Mouse (Mus musculus): ENCODE results near the gene Ccnb1ip1.

DNA sequence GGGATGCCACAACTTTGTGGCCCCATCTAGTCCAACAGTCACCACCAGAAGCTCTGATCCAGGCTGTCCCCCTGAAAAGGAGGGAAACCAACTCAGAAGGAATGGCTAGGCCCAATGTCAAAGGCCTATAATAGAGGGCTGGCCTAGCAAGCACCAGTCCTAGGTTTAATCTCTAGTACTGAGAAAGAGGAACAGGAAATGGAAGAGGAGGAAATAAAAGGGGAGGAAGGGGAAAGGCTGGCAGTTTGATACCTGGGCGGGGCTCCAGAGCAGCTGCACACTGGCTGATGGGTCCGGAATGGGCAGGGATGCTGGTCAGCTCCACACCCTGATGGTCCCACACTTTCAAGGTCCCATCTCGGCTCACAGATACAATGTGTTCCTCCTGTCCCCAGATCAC lies 22.3 kb upstream of the Ccnb1ip1 start:
- no peak for TF ChIP-seq EP300 (IDR thresholded peaks at IDR 0.05; ENCODE audit: low read depth)
- TF ChIP-seq CTCF (IDR thresholded peaks at IDR 0.05; ENCODE audit: low read depth): no peak

Data from liver, postnatal 0 days (tissue).